18 mouse cellular contexts compared by ENCODE assay signal in the genomic region with DNA sequence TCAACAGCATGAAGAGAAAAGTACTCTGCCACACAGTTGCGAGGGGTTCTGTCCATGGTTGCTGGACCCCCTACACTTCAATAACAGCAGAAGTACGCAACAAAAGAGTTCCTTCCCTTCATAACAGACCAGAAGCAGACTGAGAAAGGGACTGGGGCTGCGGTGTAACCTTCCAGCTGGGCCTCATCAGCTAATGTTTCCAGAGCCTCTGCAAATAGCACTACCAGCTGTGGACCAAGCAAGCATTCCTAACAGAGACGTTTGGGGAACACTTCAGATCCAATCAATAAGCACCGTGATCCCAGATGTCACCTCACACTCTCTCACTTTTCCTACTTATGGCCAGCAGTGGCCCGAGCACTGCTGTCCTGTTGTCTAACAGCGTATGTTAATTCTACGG. TPM values are rescaled to one million over a fixed set of nuclear protein-coding genes. Genes with fewer than 3 reads are reported as not detected.
"Had no signal": no experiment of that assay in that cellular context is flagged by ENCODE, and none has a peak within 500 bp of the region (broad histone marks: within the 10 kb centered on the region; RNA-seq: fewer than 3 reads in every experiment).

No protein-coding gene starts in this region.

- H3K27ac ChIP-seq: layer of hippocampus, adult 2 months; limb, embryonic 15.5 days; liver, embryonic 12.5 days; midbrain, embryonic 15.5 days; neural tube, embryonic 12.5 days; stomach, postnatal 0 days had no signal

- H3K4me1 ChIP-seq: limb, embryonic 15.5 days; liver, embryonic 12.5 days; midbrain, embryonic 15.5 days; neural tube, embryonic 12.5 days had no signal

- H3K36me3 ChIP-seq: limb, embryonic 15.5 days; liver, embryonic 12.5 days; midbrain, embryonic 15.5 days; neural tube, embryonic 12.5 days had no signal

- H3K9ac ChIP-seq: limb, embryonic 15.5 days; liver, embryonic 12.5 days; midbrain, embryonic 15.5 days; neural tube, embryonic 12.5 days had no signal

- ATAC-seq: intestine, embryonic 16.5 days; liver, embryonic 12.5 days; midbrain, embryonic 15.5 days had no signal

- H3K4me3 ChIP-seq: layer of hippocampus, adult 2 months; limb, embryonic 15.5 days; liver, embryonic 12.5 days; midbrain, embryonic 15.5 days; neural tube, embryonic 12.5 days had no signal

- H3K4me2 ChIP-seq: limb, embryonic 15.5 days; liver, embryonic 12.5 days; midbrain, embryonic 11.5 days; midbrain, embryonic 15.5 days; neural tube, embryonic 12.5 days had no signal

- H3K9me3 ChIP-seq: limb, embryonic 15.5 days; liver, embryonic 12.5 days; midbrain, embryonic 15.5 days; neural tube, embryonic 12.5 days had no signal

- H3K27me3 ChIP-seq: midbrain, embryonic 15.5 days; neural tube, embryonic 12.5 days had no signal

- DNase-seq: kidney, adult 9 months; kidney, postnatal 36 days; lung, postnatal 4 days; thymus, postnatal 4 days had no signal

RNA-seq across cellular contexts. Expression of a gene that starts 34.1 kb away (rescaled TPM):
- total RNA-seq: layer of hippocampus, adult 2 months; layer of hippocampus, postnatal 10 days; left cerebral cortex, postnatal 36 days; megakaryocyte, adult 5-6 weeks; monocyte, adult 5-6 weeks; neutrophil, adult 5-6 weeks had no signal
- polyA plus RNA-seq: intestine, embryonic 16.5 days; limb, embryonic 15.5 days; liver, embryonic 12.5 days; liver, embryonic 16.5 days; midbrain, embryonic 11.5 days; midbrain, embryonic 15.5 days; neural tube, embryonic 12.5 days; stomach, postnatal 0 days had no signal

RNA-seq across cellular contexts. Expression of a gene that starts 37.3 kb away (rescaled TPM):
- total RNA-seq: layer of hippocampus, adult 2 months; layer of hippocampus, postnatal 10 days; left cerebral cortex, postnatal 36 days; megakaryocyte, adult 5-6 weeks; monocyte, adult 5-6 weeks; neutrophil, adult 5-6 weeks had no signal
- polyA plus RNA-seq: intestine, embryonic 16.5 days; limb, embryonic 15.5 days; liver, embryonic 12.5 days; liver, embryonic 16.5 days; midbrain, embryonic 11.5 days; midbrain, embryonic 15.5 days; neural tube, embryonic 12.5 days; stomach, postnatal 0 days had no signal

RNA-seq across cellular contexts. Expression of a gene that starts 40.5 kb away (rescaled TPM):
- total RNA-seq: layer of hippocampus, adult 2 months; layer of hippocampus, postnatal 10 days; left cerebral cortex, postnatal 36 days; megakaryocyte, adult 5-6 weeks; monocyte, adult 5-6 weeks; neutrophil, adult 5-6 weeks had no signal
- polyA plus RNA-seq: intestine, embryonic 16.5 days; limb, embryonic 15.5 days; liver, embryonic 12.5 days; liver, embryonic 16.5 days; midbrain, embryonic 11.5 days; midbrain, embryonic 15.5 days; neural tube, embryonic 12.5 days; stomach, postnatal 0 days had no signal

RNA-seq across cellular contexts. Expression of a gene that starts 43.7 kb away (rescaled TPM):
- total RNA-seq: layer of hippocampus, adult 2 months; layer of hippocampus, postnatal 10 days; left cerebral cortex, postnatal 36 days; megakaryocyte, adult 5-6 weeks; monocyte, adult 5-6 weeks; neutrophil, adult 5-6 weeks had no signal
- polyA plus RNA-seq: intestine, embryonic 16.5 days; limb, embryonic 15.5 days; liver, embryonic 12.5 days; liver, embryonic 16.5 days; midbrain, embryonic 11.5 days; midbrain, embryonic 15.5 days; neural tube, embryonic 12.5 days; stomach, postnatal 0 days had no signal

RNA-seq across cellular contexts. Expression of a gene that starts 46.8 kb away (rescaled TPM):
- total RNA-seq: layer of hippocampus, adult 2 months; layer of hippocampus, postnatal 10 days; left cerebral cortex, postnatal 36 days; megakaryocyte, adult 5-6 weeks; monocyte, adult 5-6 weeks; neutrophil, adult 5-6 weeks had no signal
- polyA plus RNA-seq: intestine, embryonic 16.5 days; limb, embryonic 15.5 days; liver, embryonic 12.5 days; liver, embryonic 16.5 days; midbrain, embryonic 11.5 days; midbrain, embryonic 15.5 days; neural tube, embryonic 12.5 days; stomach, postnatal 0 days had no signal
